Mouse (Mus musculus) MEL (cell line): ENCODE results near the gene Ly6g5c.

Experiments used
- CHD1 ChIP-seq: IDR thresholded peaks from 2 replicates; pipeline ENCODE4 v1.6.1; 2012; ENCODE audit warnings: low read depth, mild to moderate bottlenecking, inconsistent platforms, low read length, improper control_type of control experiment
- CTCF ChIP-seq, 3 experiments: IDR thresholded peaks in 2 of 3; conservative IDR thresholded peaks in 1 of 3; 2 replicates each; pipeline ENCODE4 v1.5.1; 2011 to 2012; ENCODE audit warnings: low read length in 3 of 3, low read depth in 2 of 3, mild to moderate bottlenecking in 2 of 3, improper control_type of control experiment in 1 of 3, inconsistent platforms in 1 of 3, mixed read lengths in 1 of 3, moderate library complexity in 1 of 3; ENCODE audit not compliant: control insufficient read depth in 1 of 3, insufficient read depth in 1 of 3, poor library complexity in 1 of 3, severe bottlenecking in 1 of 3
- GATA1 ChIP-seq: IDR thresholded peaks from 2 replicates; pipeline ENCODE4 v1.6.1; 2011; ENCODE audit warnings: low read depth, low read length, improper control_type of control experiment
- ZC3H11A ChIP-seq: IDR thresholded peaks from 2 replicates; pipeline ENCODE4 v1.6.1; 2012; ENCODE audit warnings: low read depth, mild to moderate bottlenecking, inconsistent platforms, low read length, improper control_type of control experiment

GRCm38 (mm10) chr17:35082841-35083576 is 25.1 kb upstream of the Ly6g5c start:
- TF ChIP-seq CTCF (IDR thresholded peaks at IDR 0.05 in 2 of 3, conservative IDR thresholded peaks at IDR 0.05 in 1 of 3; ENCODE audit: control insufficient read depth in 1 of 3, insufficient read depth in 1 of 3, low read depth in 2 of 3, low read length in 3 of 3, poor library complexity in 1 of 3, severe bottlenecking in 1 of 3) (no peak), GATA1 (no peak), ZC3H11A (no peak), CHD1 (no peak)
